ENCODE assay signal across 22 mouse cellular contexts in genomic region chr12:84726391-84726790, GRCm38 (mm10). TPM values are rescaled to one million over a fixed set of nuclear protein-coding genes. Genes with fewer than 3 reads are reported as not detected.
"Had no signal": no experiment of that assay in that cellular context is flagged by ENCODE, and none has a peak within 500 bp of the region (broad histone marks: within the 10 kb centered on the region; RNA-seq: fewer than 3 reads in every experiment).

No protein-coding gene starts in this region.

- H3K9ac ChIP-seq: lung, embryonic 14.5 days; midbrain, embryonic 12.5 days; neural tube, embryonic 13.5 days; neural tube, embryonic 15.5 days had no signal

- ATAC-seq: midbrain, embryonic 16.5 days had no signal

- H3K4me3 ChIP-seq: midbrain, embryonic 10.5 days; midbrain, embryonic 12.5 days; myocyte; neural tube, embryonic 13.5 days; neural tube, embryonic 15.5 days had no signal

- H3K9me3 ChIP-seq: midbrain, embryonic 10.5 days; midbrain, embryonic 12.5 days; neural tube, embryonic 13.5 days; neural tube, embryonic 15.5 days had no signal

- DNase-seq: lung, embryonic 14.5 days; lung, postnatal 10 days; lung, postnatal 4 days; midbrain, embryonic 14.5 days; retina, postnatal 1 day; right cerebral cortex, adult 18-20 months; right cerebral cortex, postnatal 25 days; right cerebral cortex, postnatal 4 days; spleen, adult 18-20 months; thymus, adult 18-20 months; thymus, postnatal 14 days; thymus, postnatal 36 days had no signal

- H3K4me2 ChIP-seq: lung, embryonic 14.5 days; midbrain, embryonic 12.5 days; neural tube, embryonic 13.5 days; neural tube, embryonic 15.5 days had no signal

- H3K27me3 ChIP-seq: midbrain, embryonic 12.5 days; neural tube, embryonic 13.5 days; neural tube, embryonic 15.5 days had no signal

- H3K36me3 ChIP-seq: midbrain, embryonic 10.5 days; midbrain, embryonic 12.5 days; neural tube, embryonic 13.5 days; neural tube, embryonic 15.5 days had no signal

- H3K27ac ChIP-seq: midbrain, embryonic 10.5 days; midbrain, embryonic 12.5 days; neural tube, embryonic 13.5 days; neural tube, embryonic 15.5 days had no signal

- H3K4me1 ChIP-seq: midbrain, embryonic 12.5 days; neural tube, embryonic 13.5 days; neural tube, embryonic 15.5 days had no signal

RNA-seq across cellular contexts. Expression of gene Syndig1l, which starts 27.8 kb away (rescaled TPM):
- total RNA-seq: megakaryocyte, adult 5-6 weeks; megakaryocyte-erythroid progenitor cell, adult 5-6 weeks had no signal
- polyA plus RNA-seq: lung, embryonic 14.5 days; lung, embryonic 16.5 days; myocyte; small intestine, adult 2 months had no signal
